Mouse (Mus musculus) G1E (cell line): ENCODE results near the gene 2900011O08Rik. TPM values are rescaled to one million over a fixed set of nuclear protein-coding genes. Genes with fewer than 3 reads are reported as not detected.

Source experiments
- ATAC-seq: 2 replicates; pipeline ENCODE4 v1.8.0; 2016; ENCODE audit warnings: mild to moderate bottlenecking; ENCODE audit not compliant: insufficient number of reproducible peaks, poor library complexity, low FRiP score, severe bottlenecking; ENCODE audit errors: extremely low read depth
- DNase-seq: peaks from one replicate; pipeline ENCODE4 v3.0.0; 2012; ENCODE audit warnings: low spot score
- H3K27me3 ChIP-seq: 2 replicates; pipeline ENCODE4 v1.6.1; 2012; ENCODE audit warnings: mild to moderate bottlenecking, low read length, inconsistent platforms; ENCODE audit not compliant: insufficient read depth
- H3K36me3 ChIP-seq: replicated peaks from 2 replicates; pipeline ENCODE3; 2012; ENCODE audit warnings: mild to moderate bottlenecking, inconsistent platforms
- H3K4me1 ChIP-seq: 2 replicates; pipeline ENCODE4 v1.6.1; 2012; ENCODE audit warnings: low read depth, low read length, inconsistent platforms, mixed read lengths; ENCODE audit not compliant: insufficient read depth
- H3K4me3 ChIP-seq: 2 replicates; pipeline ENCODE4 v1.5.1; 2012; ENCODE audit warnings: low read depth, mild to moderate bottlenecking, inconsistent platforms, low read length, moderate library complexity, mixed read lengths
- H3K9me3 ChIP-seq: replicated peaks from 2 replicates; pipeline ENCODE4 v1.6.1; 2012; ENCODE audit warnings: inconsistent platforms
- CTCF ChIP-seq: IDR thresholded peaks from 2 replicates; pipeline ENCODE4 v1.5.1; 2012; ENCODE audit warnings: low read depth, low read length, inconsistent platforms, mixed read lengths
- GATA1 ChIP-seq: IDR thresholded peaks from 2 replicates; pipeline ENCODE4 v1.6.1; 2012; ENCODE audit warnings: borderline replicate concordance, low read length, inconsistent platforms, mixed read lengths
- GATA2 ChIP-seq: IDR thresholded peaks from 2 replicates; pipeline ENCODE4 v1.6.1; 2012; ENCODE audit warnings: low read depth, low read length, inconsistent platforms, borderline replicate concordance
- POLR2AphosphoS5 ChIP-seq: IDR thresholded peaks from 2 replicates; pipeline ENCODE4 v1.6.1; 2012; ENCODE audit warnings: low read depth, low read length, inconsistent platforms; ENCODE audit not compliant: insufficient replicate concordance
- TAL1 ChIP-seq: conservative IDR thresholded peaks from 2 replicates; pipeline ENCODE4 v1.6.1; 2012; ENCODE audit warnings: low read depth, low read length, inconsistent platforms, mixed read lengths
- polyA plus RNA-seq: library from polyadenylated mRNA; stranded (reverse); fragments of >175 nt; gene quantifications from 2 replicates; pipeline ENCODE4 v1.2.3, GENCODE M21; 2012
- total RNA-seq, 2 experiments: library from RNA; stranded (forward) in 1 of 2; stranded (reverse) in 1 of 2; fragments of 200-1000 nt in 1 of 2; fragments of >200 nt in 1 of 2; fragmentation: Nextera tagmentation in 1 of 2; gene quantifications; 2 replicates each; pipeline ENCODE4 v1.2.3; 2014 to 2017

2900011O08Rik gene
- total and polyA plus RNA-seq, 3 experiments: 0.05 TPM; not detected in 2

DNA sequence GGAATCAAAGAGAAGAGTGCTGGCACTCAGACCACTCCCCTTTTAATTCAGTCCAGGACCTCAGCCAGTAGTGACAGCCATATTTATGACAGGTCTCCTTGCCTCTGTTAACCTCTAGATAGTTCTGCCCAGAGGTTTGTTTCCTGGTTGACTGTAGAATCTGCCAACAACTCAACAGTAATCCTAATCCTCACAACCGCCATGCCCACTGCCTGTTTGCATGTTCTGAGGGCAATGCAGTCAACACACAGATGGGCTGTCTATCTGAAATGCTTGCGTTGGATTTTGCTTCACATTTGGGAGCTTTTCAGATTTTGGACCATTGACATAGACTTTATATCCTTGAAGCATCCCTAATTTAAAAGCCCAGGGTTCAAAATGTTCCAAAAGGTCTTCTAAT lies 56.0 kb downstream of the 2900011O08Rik start:
- H3K4me3 ChIP-seq: no peak overlapping the region
- H3K27me3 ChIP-seq: peaks cover 10% of the 10 kb centered on the region; the same call in 1 of the 2 replicates
- ATAC-seq: no peak
- TF ChIP-seq TAL1: no peak
- no peak for TF ChIP-seq POLR2AphosphoS5
- no peak for TF ChIP-seq GATA1
- TF ChIP-seq GATA2: no peak
- no peak for TF ChIP-seq CTCF
- DNase-seq: no peak
- H3K36me3 ChIP-seq: no peaks in the 10 kb centered on the region
- no peaks in the 10 kb centered on the region for H3K9me3 ChIP-seq
- no peaks in the 10 kb centered on the region for H3K4me1 ChIP-seq

DNA sequence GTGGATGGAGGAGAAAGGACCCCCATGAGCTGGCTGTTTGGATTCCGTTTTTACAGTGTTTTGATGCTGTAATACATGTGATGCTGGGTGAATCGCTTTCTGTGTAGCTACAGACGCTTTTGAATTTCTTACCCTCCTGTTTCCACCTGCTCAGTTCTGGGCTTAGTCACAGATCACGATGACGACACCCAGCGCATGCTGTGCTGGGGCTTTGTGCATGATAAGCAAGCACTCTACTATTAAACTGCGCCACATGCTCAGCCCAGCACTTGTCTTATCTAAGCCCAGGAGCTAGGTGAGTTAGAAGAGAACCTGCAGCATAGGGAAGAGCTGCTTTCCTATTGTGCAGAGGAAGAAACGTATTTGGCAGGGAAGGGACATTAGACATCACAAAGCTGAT lies 58.3 kb downstream of the 2900011O08Rik start:
- ATAC-seq (no peak), DNase-seq (no peak)

GRCm38 (mm10) chr16:14046224-14046756 lies 59.9 kb downstream of the 2900011O08Rik start:
- no peaks in the 10 kb centered on the region for H3K36me3 ChIP-seq
- TF ChIP-seq TAL1 (no peak), GATA1 (no peak), POLR2AphosphoS5 (no peak), CTCF (no peak), GATA2 (no peak)
- H3K4me3 ChIP-seq: no peak overlapping the region
- H3K9me3 ChIP-seq: no peaks in the 10 kb centered on the region
- no peak for DNase-seq
- H3K4me1 ChIP-seq: no peaks in the 10 kb centered on the region
- peaks cover 13% of the 10 kb centered on the region for H3K27me3 ChIP-seq
- no peak for ATAC-seq

More for the DNA sequence above, 58.3 kb downstream of the 2900011O08Rik start:
- H3K4me3 ChIP-seq: no peak overlapping the region
- H3K36me3 ChIP-seq: no peaks in the 10 kb centered on the region
- no peaks in the 10 kb centered on the region for H3K4me1 ChIP-seq
- peaks cover 13% of the 10 kb centered on the region for H3K27me3 ChIP-seq
- no peaks in the 10 kb centered on the region for H3K9me3 ChIP-seq
- no peak for TF ChIP-seq TAL1
- TF ChIP-seq CTCF: no peak
- no peak for TF ChIP-seq POLR2AphosphoS5
- no peak for TF ChIP-seq GATA2
- TF ChIP-seq GATA1: no peak

- Histone ChIP-seq H3K9me3 (no peaks in the 10 kb centered on the region), H3K27me3 (peaks cover 5% of the 10 kb centered on the region), H3K4me1 (no peaks in the 10 kb centered on the region), H3K36me3 (no peaks in the 10 kb centered on the region), H3K4me3 (no peak overlapping the region)
- TF ChIP-seq POLR2AphosphoS5 (no peak), GATA2 (no peak), GATA1 (no peak), CTCF (no peak), TAL1 (no peak)
- ATAC-seq: no peak
- DNase-seq: no peak
Measured at GRCm38 (mm10) chr16:14052221-14052620, 65.8 kb downstream of the 2900011O08Rik start.

GRCm38 (mm10) chr16:14053116-14053515 lies 66.7 kb downstream of the 2900011O08Rik start:
- TF ChIP-seq POLR2AphosphoS5: no peak
- no peak for TF ChIP-seq CTCF
- TF ChIP-seq TAL1: no peak
- no peak for TF ChIP-seq GATA2
- no peak for TF ChIP-seq GATA1
- Histone ChIP-seq H3K4me1 (no peaks in the 10 kb centered on the region), H3K27me3 (peaks cover 5% of the 10 kb centered on the region), H3K36me3 (no peaks in the 10 kb centered on the region), H3K9me3 (no peaks in the 10 kb centered on the region), H3K4me3 (no peak overlapping the region)
- no peak for DNase-seq
- ATAC-seq: no peak

- no peaks in the 10 kb centered on the region for H3K9me3 ChIP-seq
- H3K36me3 ChIP-seq: no peaks in the 10 kb centered on the region
- ATAC-seq (no peak), DNase-seq (no peak)
- TF ChIP-seq TAL1 (no peak), POLR2AphosphoS5 (no peak), GATA2 (no peak), GATA1 (no peak), CTCF (no peak)
- no peaks in the 10 kb centered on the region for H3K4me1 ChIP-seq
- H3K4me3 ChIP-seq: no peak overlapping the region
- H3K27me3 ChIP-seq: peaks cover 3% of the 10 kb centered on the region; the same call in 1 of the 2 replicates
Measured at GRCm38 (mm10) chr16:14055271-14055670, 68.9 kb downstream of the 2900011O08Rik start.
